Mouse (Mus musculus) left cerebral cortex, adult 8-10 months (tissue): ENCODE measurements around the gene Asz1. TPM values are rescaled to one million over a fixed set of nuclear protein-coding genes. Genes with fewer than 3 reads are reported as not detected.

Experiments
- DNase-seq, 2 experiments: peaks; one replicate each; pipeline ENCODE4 v3.0.0; 2022; ENCODE audit warnings: low spot score in 2 of 2
- total RNA-seq, 4 experiments: library from RNA; stranded (reverse); gene quantifications; 2 replicates each; pipeline ENCODE4 v1.2.4; 2022

Gene Asz1
- total RNA-seq, 4 experiments from 2014 or later = not detected

DNA sequence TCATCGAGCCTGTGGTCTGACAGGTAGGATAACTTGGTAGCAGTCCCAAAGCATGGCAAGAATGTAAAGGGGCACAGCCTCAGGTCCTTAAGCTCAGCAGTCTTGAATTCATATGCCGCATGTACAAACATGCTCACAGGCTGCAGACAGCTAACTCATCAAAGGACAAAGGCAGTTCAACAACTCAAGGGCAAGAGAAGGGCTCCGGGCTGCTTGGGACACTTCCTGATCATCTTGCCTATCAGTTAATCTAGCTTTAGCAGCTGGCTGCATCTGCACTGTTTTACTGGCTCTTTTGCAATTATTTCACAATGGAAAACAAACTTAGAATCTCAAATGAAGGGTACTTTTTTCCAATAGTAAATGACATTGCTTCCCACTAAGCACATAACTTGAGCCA lies 101.5 kb downstream of the Asz1 start:
- no peak for DNase-seq

DNA sequence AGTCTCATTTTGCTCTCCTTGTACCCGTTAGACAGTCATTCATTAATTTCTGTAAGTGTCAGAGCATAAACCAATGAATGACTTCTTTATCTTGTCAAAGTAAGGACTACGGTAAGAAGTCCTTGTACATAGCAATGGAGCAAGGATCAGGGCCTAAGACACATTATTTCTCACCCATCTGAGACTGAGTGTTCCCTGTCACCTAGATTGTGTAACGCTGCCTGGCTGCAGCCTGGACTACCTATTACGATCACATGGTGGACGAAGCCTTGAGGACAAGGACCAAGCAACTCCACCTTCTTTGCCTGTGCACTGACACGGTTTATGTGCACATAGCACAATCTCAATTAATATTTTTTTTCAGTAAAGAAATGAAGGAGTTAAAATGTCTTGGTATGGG lies 106.8 kb downstream of the Asz1 start:
- no peak for DNase-seq

Other genes with a start within 250 kb of the Asz1 start
- 1 to 10 TPM; 3.8 to 6.4 (median 5.4) TPM for gene Wnt2, start 78.5 kb downstream of the Asz1 start, total RNA-seq
- gene Cftr, start 61.6 kb upstream of the Asz1 start, total RNA-seq = under 1 TPM; 0.56 to 0.96 (median 0.65) TPM